Mouse (Mus musculus): ENCODE results near the gene Sapcd1. TPM values are rescaled to one million over a fixed set of nuclear protein-coding genes. Genes with fewer than 3 reads are reported as not detected.
"Not testable (repeated sequence)": the region's sequence is repeated elsewhere in the genome, so short reads cannot be mapped to it uniquely, and the experiment has no call there.

Sapcd1 gene
- total RNA-seq, 2 experiments from 2014 or later, result 2.8 to 3.1 TPM

DNA sequence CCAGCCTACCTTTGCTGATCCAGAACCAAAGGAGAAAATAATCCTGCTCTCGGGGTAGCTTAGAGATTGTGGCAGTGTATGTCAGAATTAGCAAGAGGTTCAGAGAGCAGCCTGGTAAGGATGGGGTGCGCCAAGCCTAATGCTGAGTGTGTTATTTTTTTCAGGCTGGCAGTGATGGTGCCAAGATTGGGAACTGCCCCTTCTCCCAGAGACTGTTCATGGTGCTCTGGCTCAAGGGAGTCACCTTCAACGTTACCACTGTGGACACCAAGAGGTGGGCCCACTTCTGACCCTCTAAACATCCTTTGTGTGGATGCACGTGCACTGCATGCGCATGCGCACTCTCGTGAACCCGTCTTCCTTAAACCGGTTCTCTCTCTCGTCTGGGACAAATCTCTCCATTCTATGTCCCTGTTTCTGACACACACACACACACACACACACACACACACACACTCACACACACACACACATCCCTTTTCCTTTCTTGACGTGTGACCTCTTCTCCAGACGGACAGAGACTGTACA lies 24.5 kb upstream of the Sapcd1 start:
- DNase-seq, result no peak

DNA sequence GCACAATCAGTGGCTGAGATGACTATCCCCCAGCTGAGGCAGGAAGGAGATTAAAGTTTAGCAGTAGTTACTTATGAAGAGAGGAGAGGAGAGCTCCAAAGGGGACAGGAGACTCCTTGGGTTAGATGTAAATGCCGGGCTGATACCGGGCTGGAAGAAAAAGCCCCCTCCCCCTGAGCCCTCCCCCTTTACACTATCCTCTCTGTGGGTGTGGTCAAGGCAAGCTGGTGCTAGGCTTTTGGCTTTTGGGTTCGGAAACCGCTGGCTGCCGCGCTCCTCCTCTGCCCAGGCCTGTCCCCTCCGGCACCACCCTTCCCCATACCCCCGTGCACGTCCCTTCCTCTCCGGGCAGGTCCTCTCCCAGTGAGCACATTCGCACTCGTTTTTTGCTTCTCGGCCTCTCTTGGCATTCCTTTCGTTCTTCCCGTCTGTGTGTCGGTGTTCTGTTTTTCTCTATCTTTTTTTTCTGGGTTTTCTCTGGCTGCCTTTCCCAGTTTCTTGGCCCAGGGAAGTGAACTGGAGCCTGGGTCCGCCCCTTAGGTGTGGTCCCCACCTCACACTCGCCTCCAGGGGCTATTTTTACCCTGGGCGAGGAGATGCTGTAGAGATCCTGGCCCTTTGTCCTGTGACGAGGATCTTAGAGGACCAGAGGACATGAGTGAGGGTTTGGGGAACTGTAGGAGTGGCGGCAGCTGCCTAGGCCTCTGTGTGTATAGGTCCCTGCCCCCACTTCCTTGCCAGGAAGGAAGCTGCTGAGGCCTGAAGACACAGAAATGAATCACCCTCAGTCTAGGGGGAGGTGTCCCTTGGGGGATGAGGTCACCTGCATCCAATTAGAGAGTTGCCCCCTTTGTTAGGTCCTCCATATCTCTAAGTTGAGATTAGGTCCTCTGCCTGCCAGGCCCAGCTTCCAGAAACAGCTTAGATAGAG lies 23.6 kb upstream of the Sapcd1 start:
- DNase-seq, result peak; percentile 42

DNA sequence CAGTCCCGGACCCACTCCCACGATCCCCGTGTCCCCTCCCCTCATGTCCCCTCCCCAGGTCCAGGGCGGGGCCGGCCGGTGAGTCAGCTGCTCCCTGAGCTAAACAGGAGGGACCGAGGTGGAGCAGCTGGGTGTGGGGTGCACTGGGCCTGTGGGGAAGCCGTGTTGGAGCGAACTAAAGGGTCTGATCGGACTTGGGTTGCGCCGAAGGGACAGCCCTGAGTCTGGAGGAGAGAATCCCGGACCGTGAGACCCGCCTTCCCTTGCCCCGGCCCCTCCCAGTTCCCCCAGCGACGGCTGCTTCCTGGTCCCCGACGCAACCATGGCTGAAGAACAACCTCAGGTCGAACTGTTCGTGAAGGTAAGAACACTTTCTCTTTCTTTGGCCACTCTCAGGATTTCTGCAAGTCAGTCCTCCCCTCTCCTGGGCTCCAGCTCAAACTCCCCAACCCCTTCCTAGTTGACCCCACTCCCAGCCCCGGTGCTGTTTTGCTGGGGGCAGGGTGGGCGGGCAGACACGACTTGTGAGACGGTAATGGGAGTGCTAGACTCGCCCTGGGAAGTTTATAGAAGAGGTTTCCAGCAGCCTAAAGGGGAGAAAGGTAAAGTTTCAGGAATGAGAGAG lies 22.4 kb upstream of the Sapcd1 start:
- peak; percentile 75 for DNase-seq

DNA sequence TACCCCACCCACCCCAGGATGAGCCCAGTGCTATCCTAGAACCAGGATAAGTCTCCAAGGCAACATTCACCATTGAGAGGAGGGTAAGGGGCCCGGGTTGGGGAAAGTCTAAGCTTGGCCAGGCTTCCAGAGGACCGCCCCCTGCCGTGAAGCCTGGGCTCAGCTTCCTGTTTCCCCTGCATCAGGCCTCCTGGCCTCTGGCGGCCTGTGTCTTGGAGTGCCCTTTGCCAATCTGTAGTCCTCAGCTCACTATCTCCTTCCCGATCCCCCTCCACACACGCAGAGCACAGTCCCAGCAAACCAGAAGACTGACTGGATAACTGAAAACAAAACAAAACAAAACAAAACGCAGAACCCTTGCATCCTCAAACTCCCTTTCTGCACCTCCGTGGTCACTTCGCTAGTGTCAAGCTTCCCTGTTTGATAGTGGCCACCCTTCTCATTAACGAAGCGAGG lies 21.8 kb upstream of the Sapcd1 start, which contains the start of gene Clic1:
TSS of gene Clic1 (plus strand) at position 406 of the 456 bp plus-strand sequence.
- peak; percentile 53 for DNase-seq

DNA sequence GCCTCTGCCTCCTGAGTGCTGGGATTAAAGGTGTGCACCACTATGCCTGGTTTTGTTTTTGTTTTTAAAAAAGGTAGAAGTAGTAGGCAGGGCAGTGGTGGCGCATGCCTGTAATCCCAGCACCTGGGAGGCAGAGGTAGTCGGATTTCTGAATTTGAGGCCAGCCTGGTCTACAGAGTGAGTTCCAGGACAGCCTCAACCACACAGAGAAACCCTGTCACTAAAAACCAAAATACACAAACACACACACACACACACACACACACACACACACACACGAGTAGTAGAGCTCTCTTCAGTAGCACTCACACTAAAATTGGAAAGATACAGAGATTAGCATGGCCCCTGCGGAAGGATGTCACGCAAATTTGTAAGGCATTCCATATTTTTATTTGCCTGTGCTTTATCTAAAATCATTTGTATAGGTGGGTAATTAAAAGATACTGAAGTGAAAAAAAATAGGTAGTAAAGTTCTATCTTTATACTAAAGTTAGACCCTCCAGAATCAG lies 21.2 kb upstream of the Sapcd1 start:
- no peak for DNase-seq

DNA sequence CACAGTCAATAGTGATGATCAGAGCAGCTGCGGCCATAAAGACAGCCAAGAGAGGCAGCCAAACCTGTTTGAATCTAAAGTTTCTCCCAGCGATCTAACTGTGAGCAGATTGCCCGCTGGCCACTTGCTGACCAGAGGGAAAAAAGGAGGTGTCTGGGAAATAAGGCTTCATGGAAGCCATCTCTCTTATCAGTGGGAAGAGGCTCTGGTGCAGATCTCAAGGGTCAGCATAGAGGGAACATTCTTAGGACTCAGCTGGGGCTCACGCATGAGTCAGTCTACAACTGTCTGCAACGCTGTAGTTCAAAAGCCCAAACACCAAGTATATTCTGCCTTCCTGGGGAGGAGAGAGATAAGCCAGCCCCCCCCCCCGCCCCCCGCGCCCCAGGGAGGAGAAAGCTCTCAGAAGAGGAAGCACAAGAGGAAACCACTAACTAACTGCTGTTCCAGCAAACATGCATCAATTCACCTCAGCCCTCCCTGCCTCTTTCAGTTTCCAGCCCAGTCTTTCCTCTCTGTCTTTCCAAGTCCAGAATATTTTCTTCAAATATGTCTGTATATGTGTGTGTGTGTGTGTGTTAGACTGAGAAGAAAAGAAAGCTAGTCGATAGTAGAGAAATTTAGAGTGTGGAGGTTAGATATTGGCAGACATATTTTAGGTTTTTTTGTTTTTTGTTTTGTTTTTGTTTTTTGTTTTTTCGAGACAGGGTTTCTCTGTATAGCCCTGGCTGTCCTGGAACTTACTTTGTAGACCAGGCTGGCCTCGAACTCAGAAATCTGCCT lies 20.5 kb upstream of the Sapcd1 start:
- DNase-seq, result no peak

DNA sequence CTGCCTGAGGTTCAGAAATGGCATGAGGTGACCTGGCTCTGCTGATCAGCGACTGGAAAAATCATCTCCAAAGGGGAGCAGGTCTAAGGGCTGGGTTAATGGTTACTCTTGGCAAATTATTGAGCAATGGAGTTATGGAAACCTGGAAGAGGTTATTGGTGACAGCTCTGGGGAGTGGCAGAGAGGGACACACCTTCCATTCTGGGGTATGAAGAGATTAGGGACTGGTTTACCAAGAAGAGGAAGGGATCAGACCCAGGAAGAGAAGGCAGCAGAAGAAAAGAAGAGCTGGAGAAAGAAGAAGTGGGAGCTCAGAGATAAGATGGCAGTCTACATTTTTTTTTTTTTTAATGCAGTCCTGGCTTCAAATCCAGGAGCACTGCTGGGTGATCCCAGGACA lies 19.9 kb upstream of the Sapcd1 start:
- DNase-seq, result no peak

DNA sequence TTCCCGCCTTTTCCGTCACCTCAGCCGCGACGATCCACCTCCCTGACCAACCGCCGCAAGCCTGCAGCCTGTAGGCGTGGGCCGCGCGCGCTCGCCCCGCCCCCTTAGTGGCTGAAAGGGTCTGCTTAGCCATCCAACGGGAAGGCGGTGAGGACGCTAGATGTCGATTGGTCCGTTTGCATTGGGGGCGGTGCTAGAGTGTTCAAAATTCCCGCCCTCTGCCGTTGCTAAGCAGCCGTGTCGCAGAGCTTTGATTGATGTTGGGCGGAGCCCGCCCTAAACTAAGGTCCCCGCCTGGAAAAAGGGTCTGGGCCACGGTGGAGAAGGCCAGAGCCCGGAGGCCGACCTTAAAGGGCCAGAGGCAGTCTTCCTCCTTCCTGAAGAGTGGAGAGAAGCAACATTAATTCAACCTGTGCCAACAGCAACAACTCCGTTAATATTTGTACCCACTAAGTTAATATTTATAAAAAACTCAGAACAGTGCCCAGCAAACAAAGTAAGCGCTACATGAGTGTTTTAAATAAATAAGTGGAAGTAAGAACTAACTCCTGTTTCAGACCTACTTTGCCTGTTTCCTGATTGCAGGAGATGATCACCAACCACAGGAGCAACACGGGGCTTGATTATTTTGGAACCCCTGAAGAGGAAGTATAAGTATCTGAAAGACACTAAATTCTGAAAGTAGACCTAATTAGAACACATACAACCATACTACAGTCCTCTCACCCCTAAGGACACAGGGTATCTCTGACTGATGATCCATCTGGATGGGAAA lies 19.1 kb upstream of the Sapcd1 start, which contains the start of gene Msh5:
TSS of gene Msh5 (minus strand) at position 65 of the 775 bp plus-strand sequence.
- DNase-seq, result peak; percentile 96

DNA sequence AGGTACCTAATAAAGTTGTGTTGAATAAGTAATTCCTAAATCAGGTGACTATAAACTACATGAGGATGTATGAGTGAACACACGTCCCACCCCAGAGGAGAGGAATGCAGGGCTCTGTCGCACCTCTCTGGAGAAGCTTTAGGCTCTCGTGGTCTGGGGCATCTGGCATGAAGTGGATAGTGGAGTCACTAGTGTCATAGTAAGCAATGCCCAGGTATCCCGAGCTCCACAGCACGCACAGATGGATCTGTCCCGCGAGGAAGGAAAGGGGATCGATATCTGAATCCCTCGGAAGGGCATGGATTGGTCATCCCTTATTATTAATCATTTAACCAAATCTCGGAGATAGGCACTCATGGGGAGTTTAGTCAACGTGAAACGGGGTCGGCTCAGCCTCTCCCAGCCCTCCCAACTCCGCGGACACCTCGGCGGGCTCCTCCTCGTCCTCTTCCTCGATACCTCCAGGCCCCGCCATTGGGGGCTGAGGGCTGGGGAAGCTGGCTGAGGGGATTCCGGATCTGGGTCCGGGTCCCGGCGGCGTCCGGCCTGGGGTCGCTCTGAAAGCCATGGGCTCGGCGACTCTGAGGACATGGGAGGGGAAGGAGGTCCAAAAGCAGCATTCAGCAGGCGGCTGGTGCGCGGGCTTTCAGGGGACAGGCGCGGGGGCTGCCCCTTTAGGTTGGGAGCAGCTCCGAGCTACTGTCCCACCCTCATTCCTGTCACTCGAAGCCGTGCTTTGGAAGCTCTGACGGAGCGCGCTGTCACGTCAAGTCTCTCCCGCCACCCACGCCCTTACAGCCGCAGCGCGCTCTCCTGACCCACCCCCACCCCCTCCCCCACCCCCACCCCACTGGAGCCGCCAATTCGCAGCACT lies 18.2 kb upstream of the Sapcd1 start:
- DNase-seq, result peak; percentile 51

DNA sequence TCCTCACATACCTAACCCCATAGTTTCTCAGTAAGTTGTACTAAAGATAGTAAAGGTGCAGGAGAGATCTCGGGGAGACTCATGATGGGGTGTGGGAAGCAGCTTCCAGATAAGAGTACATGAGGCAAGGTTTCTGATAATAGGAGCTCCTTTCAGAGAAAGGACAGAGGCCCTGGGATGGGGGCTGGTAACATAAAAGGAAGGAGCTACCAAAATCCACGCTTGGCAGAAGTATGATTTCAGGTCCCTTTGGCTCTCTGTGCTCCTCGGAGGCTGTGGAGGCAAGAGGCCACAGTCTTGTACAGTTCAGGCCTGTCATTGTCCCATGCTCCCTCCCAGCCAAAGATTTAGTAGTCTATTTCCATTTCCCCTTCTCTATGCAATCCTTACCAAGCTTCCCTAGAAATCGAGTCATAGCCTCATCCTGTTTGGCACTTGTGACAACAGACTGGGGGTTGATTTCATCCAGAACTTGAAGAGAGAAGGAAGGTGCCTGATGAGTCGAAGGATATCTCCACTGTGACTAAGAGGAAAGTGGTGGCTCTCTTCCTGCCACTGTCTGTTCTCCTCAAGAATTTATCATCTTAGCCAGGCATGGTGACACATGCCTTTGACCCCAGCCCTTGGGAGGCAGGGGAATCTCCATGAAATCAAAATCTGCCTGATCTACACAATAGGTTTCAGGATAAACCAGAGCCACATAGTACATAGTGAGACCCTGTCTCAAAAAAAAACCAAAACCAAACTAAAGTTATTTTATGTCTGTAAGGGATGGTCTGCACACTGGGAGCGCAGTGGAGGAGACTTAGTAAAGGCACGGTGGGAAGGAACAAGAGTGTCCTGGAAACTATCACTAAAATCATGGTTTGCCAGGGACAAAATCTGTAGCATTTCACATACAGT lies 17.3 kb upstream of the Sapcd1 start:
- DNase-seq, result no peak

DNA sequence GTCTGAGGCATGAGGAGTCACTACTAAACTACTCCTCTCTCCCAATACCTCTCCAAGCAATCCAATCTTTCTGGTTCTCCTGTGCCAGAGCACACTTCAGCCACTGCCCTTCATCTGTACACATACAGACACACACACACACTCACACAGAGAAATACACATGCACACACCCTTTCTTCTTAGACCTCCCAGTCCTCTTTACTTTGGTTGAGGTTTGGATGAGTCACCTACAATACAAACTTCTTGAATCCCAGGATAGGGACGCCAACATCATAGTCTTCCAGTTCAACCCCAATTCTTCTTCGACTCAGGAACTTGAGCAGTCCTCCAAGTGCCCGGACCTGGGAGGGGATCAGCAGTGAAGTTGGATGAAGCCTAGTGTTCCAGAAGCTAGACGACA lies 16.0 kb upstream of the Sapcd1 start:
- no peak for DNase-seq

DNA sequence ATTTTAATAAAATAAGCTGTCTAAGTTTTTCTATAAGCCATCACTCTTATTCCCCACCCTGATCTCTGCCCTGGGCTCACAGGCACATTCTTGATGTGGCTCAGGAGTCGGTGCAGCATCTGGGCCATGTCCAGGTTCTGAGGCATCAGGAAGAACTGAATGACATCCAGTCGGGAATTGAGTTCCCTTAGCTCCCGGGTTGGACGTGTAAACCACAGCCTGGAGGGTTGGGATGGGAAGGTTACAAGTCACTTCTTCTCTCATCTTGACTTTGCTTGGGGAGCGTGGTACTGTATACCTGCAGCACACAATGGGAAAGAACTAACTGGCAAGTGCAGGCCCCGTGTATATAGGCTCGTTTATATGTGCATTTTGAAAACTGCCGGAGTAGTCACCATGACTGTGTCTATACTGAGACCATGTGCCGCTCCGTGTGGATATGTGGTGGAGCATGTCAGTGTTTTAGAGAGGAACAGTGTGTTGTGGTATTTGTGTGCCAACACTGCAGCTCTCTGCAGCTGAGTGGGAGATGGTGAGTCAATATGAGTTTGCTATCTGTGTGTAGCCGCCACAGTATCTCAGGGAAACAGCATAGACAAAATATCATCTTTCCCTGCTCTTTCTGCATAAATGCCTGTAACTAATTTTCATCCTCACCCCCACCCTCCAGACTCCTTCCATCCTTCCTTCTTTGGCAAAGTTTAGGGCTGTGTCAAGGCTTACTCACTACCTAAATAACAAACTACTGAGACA lies 11.5 kb upstream of the Sapcd1 start:
- no peak for DNase-seq

DNA sequence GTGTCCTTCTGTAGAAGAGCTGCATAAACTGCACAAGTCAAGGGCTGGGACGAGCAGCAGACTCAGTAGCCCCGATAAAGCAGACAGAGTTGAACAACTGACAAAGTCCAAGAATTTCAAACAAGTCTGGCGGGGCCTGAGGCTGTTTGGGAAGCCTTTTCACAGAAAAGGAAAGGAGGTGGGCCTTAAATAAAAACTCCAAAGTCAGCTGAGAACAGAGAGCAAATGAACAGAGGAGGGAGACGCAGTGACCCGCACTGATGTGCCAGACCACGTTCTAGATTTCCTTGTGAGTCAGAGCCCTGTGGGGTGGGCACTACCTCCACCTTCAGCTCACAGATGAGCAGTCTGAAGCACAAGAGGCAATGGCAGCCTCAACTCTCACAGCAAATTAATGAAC lies 7.1 kb upstream of the Sapcd1 start:
- DNase-seq, result no peak

DNA sequence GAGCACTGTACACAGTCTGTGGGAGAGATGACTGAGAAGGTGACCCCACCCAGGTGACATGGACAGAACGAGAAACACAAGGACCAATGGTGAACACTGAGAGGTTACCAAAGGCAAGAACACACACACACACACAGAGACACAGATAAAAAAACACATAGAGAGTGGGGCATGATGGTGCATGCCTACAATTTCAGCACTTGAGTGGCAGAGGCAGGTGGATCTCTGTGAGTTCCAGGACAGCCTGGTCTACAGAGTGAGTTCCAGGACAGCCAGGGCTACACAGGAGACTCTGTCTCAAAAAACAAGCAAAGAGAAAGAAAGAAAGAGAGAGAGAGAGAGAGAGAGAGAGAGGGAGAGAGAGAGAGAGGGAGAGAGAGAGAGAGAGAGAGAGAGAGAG lies 5.9 kb upstream of the Sapcd1 start:
- not testable (repeated sequence) for DNase-seq

DNA sequence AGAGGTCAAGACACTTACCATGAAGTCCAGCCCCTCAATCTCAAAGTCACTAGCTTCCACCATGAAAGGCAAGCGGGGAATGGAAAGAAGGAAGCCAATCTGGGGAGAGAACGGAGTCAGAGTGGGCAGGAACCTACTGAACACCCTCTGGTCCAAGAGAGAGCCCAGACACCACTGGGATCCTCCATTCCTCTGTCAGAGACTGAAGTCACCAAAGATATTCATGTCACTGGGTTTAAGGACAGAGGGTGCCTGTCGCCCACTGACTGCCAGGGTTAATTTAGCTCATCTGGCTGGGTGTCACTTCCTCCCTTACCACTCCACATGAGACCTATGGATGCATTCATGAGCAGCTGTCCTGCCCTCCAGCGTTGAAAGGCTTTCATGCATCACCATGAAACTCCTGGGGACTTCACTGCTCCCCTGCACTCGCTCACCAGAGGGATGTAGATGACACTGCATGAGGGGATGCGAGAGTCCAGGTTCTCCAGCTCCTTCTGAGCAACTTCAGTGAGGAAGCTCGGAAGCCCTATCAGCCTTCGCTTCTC lies 4.6 kb upstream of the Sapcd1 start:
- no peak for DNase-seq

DNA sequence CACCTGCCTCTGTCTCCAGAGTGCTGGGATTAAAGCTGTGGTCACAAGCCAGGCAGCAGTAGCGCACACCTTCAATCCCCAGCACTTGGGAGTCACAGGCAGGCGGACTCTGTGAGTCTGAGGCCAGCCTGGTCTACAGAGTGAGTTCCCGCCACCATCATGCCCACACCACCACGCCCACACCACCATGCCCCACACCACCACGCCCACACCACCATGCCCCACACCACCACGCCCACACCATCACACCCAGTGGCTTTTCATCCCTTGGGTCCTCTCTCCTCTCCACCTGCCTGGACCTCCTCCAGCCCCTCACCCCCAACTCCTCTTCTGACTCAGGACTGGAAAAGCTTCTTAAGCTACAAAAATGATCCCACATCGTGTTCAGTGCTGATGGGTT lies 4.1 kb upstream of the Sapcd1 start:
- no peak for DNase-seq

DNA sequence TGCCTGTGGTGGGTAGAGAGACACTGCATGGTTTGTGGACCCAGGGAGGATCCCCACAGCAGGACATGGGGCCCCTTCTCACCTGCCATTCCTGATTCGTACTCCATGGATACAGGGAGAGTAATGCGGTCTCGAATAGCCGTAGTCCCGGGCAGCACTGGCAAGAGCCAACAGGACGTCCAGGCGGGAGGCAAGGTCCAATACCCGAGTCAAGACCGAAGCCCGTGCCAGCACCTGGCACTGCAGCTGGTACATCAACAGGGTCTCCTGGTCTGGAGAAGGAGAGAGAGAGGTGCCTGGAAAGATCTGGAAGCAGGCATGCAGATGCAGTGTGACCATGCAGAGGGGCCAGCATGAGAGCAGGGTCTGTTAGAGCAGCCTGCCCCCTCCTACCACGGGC lies 3.5 kb upstream of the Sapcd1 start:
- DNase-seq, result no peak
